ENCODE assay signal across 22 mouse cellular contexts in the genomic region with DNA sequence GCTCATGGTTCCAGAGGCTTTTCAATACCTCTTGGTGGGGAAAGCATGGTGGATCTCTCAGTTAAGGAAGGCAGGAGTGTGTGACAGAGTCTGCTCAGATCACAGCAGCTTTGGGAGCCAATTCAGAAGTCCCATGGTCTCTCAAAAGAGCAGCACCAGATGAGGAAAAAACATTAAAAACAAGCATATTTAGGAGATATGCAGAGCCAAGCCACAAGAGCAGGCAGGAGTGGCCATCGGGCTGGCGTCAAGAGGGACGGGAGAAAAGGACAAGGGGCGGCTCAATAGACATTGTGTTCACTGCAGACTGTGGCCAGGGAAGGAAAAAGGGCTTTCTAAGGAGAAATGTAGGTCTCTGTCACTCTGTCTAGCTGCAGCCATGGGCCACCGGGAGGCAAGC.
"Had no signal": no experiment of that assay in that cellular context is flagged by ENCODE, and none has a peak within 500 bp of the region (broad histone marks: within the 10 kb centered on the region; RNA-seq: fewer than 3 reads in every experiment).

No protein-coding gene starts in this region.

- H3K4me2 ChIP-seq: intestine, embryonic 15.5 days; kidney, embryonic 15.5 days; limb, embryonic 13.5 days; liver, embryonic 13.5 days; midbrain, embryonic 13.5 days; neural tube, embryonic 13.5 days; stomach, embryonic 15.5 days had no signal

- H3K36me3 ChIP-seq: intestine, embryonic 15.5 days; liver, embryonic 13.5 days; midbrain, embryonic 10.5 days; midbrain, embryonic 13.5 days; neural tube, embryonic 13.5 days; stomach, embryonic 15.5 days had no signal

- H3K9ac ChIP-seq: intestine, embryonic 15.5 days; kidney, embryonic 15.5 days; limb, embryonic 13.5 days; liver, embryonic 13.5 days; midbrain, embryonic 13.5 days; neural tube, embryonic 13.5 days; stomach, embryonic 15.5 days had no signal

- H3K9me3 ChIP-seq: intestine, embryonic 15.5 days; kidney, embryonic 15.5 days; limb, embryonic 13.5 days; liver, embryonic 13.5 days; megakaryocyte, embryonic 14.5 days; midbrain, embryonic 10.5 days; midbrain, embryonic 13.5 days; neural tube, embryonic 13.5 days; stomach, embryonic 15.5 days had no signal

- H3K27me3 ChIP-seq: intestine, embryonic 15.5 days; kidney, embryonic 15.5 days; limb, embryonic 13.5 days; liver, embryonic 13.5 days; megakaryocyte, embryonic 14.5 days; midbrain, embryonic 13.5 days; neural tube, embryonic 13.5 days; stomach, embryonic 15.5 days had no signal

- ATAC-seq: intestine, embryonic 15.5 days; lung, postnatal 0 days; midbrain, embryonic 13.5 days; midbrain, embryonic 16.5 days had no signal

- H3K4me3 ChIP-seq: intestine, embryonic 15.5 days; kidney, embryonic 15.5 days; limb, embryonic 13.5 days; liver, embryonic 13.5 days; megakaryocyte, embryonic 14.5 days; midbrain, embryonic 10.5 days; midbrain, embryonic 13.5 days; myocyte; neural tube, embryonic 13.5 days; stomach, embryonic 15.5 days had no signal

- H3K27ac ChIP-seq: intestine, embryonic 15.5 days; kidney, embryonic 15.5 days; limb, embryonic 13.5 days; liver, embryonic 13.5 days; midbrain, embryonic 10.5 days; midbrain, embryonic 13.5 days; neural tube, embryonic 13.5 days; stomach, embryonic 15.5 days had no signal

- DNase-seq: kidney, adult 11 months; kidney, adult 8-10 months; kidney, postnatal 10 days; kidney, postnatal 36 days; liver, embryonic 13.5 days; lung, adult 2 months; retina, postnatal 1 day; right cerebral cortex, postnatal 25 days; spleen, adult 18-20 months; thymus, adult 18-20 months; thymus, postnatal 36 days had no signal
